12 mouse cellular contexts compared by ENCODE assay signal in the genomic region with DNA sequence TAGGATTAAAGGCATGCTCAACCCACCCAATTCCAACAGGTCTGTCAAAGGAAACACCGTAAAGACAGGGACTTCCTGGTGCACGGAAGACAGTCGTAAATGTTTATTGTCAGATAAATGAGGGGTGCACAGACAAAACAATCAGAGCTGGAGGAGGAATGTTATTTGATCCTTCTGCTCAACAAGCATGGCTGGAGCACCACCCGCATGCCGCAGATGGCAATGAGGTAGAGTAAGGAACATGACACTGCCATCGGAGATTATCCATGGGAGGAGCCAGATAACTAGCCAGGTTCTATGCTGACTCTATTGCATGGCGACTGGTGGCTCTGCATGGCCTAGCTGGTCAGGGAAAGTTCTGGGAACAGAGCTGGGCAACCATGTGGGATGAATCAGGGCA.
"Had no signal": no experiment of that assay in that cellular context is flagged by ENCODE, and none has a peak within 500 bp of the region (broad histone marks: within the 10 kb centered on the region; RNA-seq: fewer than 3 reads in every experiment).

No protein-coding gene starts in this region.

- DNase-seq: kidney, postnatal 10 days; lung, embryonic 14.5 days; lung, postnatal 10 days; lung, postnatal 4 days; midbrain, embryonic 14.5 days; right cerebral cortex, adult 18-20 months; right cerebral cortex, postnatal 25 days had no signal

- ATAC-seq: liver, embryonic 12.5 days had no signal

- H3K4me3 ChIP-seq: limb, embryonic 15.5 days; liver, embryonic 12.5 days; midbrain, embryonic 10.5 days; myocyte; neural tube, embryonic 15.5 days had no signal

- H3K9me3 ChIP-seq: limb, embryonic 15.5 days; liver, embryonic 12.5 days; midbrain, embryonic 10.5 days; neural tube, embryonic 15.5 days had no signal

- H3K9ac ChIP-seq: limb, embryonic 15.5 days; liver, embryonic 12.5 days; lung, embryonic 14.5 days; neural tube, embryonic 15.5 days had no signal

- H3K27ac ChIP-seq: limb, embryonic 15.5 days; liver, embryonic 12.5 days; midbrain, embryonic 10.5 days; neural tube, embryonic 15.5 days had no signal

- H3K4me2 ChIP-seq: limb, embryonic 15.5 days; liver, embryonic 12.5 days; lung, embryonic 14.5 days; neural tube, embryonic 15.5 days had no signal

- H3K27me3 ChIP-seq: limb, embryonic 15.5 days; liver, embryonic 12.5 days; neural tube, embryonic 15.5 days had no signal
